Mouse (Mus musculus) fibroblast of lung, adult 2 months (primary cell): ENCODE results near the gene Hpcal1.
A peak's percentile ranks its signal among the peaks of the same experiment; 100 is the strongest.

ENCODE experiments used
- DNase-seq: peaks from one replicate; pipeline ENCODE4 v3.0.0-alpha.2; 2011; ENCODE audit warnings: low read depth

The Hpcal1 gene

DNA sequence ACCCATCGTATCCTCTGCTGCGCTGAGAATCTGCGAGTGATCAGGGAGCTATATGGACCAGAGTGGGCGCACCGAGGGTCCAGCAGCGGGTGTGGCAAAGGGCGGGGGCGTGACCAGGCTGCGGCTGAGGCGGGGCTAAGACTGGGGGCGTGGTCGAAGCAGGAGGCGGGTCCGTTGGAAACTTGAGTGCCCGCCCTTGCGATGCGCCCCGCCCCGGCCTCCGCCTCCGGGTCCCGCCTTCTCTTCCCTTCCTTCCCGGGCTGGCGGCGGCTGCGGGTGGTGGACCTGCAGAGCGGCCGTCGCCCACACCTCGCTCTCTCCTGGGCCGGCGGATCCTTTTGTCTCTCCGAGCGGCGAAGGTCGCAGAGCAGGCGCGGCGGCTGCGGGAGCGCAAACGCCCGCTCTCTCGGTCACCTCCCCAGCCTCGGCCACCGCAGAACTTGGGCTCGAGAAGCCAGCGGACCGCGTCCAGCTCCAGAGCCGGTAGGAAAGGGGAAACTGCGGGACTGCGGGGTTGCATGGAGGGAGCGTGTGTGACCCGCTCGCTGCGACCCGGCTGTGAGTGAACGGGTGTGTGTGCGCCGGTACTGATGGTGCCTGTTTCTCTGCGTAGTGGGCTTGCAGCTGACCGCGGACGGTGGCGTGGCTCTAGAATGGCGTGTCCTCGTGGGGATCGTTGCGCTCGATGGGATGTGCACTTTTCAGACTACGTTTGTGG is at the start of gene Hpcal1:
Gene Hpcal1 (plus strand): TSS at position 293 of the 718 bp plus-strand sequence.
- DNase-seq, result peak; percentile 53

DNA sequence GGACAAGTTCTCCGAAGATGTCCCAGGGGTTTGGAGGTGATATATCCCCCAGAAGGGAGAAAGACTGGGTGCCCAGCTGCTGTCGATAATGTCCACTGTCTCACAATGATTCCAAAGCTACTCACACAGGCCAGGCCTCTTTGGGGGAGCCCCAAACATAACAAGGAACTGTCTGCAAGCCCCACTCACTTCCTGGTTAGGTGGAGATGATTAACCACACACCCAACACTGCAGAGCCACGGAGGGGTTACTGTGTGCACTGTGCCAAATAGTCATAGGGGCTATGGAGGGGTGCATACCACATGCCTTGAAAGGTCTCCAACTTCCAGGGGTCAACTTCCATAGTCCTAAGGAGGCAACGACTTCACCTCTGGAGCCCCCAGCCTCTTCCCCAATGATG is 49.4 kb upstream of the Hpcal1 start:
- DNase-seq, result no peak

DNA sequence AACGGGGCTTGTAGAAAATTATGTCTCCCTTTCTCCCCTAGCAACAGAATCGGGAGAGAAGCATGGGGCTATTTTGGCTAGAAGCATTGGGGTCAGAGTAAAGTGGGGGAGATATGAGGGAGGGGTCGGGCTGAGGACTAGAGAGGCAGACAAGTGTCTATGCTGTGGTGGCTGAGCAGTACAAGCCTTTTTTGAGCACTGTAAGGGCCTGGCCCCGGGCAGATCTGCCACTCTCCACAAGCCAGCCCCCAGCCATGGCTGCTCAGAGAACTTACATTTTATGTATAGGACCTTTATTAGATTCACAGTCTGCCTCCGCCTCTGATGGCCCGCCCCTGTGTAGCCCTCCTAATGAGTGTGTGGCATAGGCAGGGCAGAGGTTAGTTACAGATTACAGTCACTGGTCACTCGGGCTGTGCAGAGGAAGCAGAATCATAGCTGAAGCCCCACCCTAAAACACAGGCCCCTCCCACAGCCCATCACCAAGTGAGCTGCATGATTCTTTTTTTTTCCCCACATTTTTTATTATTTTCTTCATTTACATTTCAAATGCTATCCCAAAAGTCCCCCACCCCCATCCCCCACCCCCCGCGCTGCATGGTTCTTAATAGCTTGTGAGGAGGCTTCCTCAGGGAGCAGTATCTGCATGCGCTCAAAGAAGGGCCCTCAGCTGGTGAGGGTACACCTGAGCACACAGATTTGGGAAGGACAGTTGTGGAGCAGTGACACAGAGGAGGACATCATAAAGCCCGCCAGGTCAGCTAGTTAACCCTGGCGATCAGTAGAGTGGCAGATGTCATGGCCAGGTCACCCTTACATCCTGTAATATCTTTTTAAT is 46.1 kb upstream of the Hpcal1 start:
- no peak for DNase-seq

DNA sequence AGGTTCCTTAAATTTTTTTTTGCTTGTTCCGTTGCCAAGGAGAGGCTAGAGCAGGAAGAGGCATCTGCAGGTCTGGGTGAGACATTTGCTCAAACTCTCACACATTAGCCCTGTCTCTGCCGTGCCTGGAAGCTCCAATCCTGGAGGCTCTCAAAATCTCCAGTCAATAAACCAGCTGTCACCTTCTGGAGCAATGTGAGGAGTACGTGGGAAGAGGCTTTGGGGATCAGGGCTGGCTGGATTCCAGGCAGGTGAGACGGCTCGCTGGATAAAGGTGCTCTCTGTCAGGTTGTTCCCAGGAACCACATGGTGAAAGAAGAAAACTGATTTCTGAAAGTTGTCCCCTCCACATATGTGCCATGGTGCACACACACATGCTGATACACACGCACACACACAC is 44.2 kb upstream of the Hpcal1 start:
- no peak for DNase-seq

DNA sequence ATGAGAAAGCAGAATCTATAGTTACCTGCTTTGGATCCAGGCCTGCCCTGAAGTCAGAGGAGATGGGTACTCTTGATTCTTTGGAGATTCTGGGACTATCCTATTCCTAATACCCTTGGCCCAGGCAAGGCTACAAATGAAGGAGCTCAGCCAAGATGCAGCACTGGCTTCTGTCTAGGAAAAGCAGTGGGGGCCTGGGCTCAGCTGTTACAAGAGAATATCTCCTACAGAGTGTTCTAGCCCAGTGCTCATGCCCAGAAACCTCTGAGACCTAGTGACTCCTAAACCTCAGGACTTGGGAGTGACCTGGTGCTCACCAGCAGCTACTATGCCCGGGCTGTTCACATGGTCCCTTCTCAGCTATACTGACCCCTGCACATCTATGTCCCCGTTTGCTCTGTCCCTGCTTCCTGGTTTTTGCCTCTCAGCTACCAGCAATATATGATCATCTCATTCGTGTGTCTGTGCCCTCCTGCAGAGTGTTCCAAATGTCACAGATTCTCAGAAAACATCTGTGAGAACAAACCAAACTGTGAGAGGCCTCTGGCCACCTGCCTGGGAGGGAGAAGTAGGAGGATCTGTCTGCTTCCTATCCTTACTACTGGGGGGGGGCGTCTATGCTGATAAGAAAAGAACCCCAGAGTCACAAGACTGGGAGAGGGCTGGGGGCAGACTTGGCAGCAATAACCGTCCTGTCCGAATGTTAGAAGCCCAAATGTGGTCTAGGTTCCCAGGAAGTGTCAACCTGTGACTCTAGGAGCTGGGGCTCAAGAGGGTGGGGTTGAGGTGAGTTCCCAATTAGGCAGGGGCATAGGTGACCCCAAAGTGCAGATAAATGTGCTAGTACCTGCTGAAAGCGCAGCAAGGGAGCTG is 39.2 kb upstream of the Hpcal1 start:
- no peak for DNase-seq

DNA sequence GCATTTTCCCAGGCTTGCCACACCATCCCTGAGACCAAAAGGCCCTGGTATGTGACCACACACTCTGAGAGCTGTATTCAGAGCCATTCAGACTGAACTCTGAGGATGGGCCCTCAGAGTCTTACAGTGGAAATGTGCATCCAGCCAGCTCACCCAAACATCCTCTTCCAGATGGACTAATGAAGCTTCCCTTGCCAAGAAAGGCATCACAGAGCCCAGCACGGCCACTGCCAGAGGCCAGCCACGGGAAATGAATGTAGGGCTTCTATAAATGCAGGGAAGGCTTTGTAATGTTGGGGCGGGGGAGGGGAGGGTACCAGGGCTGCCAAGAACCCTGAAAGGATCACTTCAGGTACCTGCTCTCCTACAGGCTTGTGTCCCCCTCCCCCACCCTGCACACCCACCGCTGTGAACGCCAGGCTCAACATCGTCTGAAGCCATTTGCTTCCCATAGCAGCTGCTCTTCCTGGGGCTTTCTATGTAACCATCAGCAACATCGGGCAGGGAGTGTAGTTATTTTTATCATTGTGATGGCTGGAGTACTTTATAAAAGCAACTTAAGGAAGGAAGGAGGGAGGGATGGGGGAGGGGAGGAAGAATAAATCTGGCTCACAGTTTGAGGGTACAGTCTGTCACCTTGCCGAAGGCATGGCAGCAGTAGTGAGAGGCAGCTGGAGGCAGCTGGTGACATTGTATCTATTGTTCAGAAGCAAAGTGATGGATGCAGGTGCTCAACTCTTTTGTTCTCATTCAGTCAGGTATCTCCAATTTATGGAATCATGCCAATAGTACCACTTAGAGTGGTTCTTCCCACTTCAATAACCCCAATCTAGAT is 38.2 kb upstream of the Hpcal1 start:
- no peak for DNase-seq

DNA sequence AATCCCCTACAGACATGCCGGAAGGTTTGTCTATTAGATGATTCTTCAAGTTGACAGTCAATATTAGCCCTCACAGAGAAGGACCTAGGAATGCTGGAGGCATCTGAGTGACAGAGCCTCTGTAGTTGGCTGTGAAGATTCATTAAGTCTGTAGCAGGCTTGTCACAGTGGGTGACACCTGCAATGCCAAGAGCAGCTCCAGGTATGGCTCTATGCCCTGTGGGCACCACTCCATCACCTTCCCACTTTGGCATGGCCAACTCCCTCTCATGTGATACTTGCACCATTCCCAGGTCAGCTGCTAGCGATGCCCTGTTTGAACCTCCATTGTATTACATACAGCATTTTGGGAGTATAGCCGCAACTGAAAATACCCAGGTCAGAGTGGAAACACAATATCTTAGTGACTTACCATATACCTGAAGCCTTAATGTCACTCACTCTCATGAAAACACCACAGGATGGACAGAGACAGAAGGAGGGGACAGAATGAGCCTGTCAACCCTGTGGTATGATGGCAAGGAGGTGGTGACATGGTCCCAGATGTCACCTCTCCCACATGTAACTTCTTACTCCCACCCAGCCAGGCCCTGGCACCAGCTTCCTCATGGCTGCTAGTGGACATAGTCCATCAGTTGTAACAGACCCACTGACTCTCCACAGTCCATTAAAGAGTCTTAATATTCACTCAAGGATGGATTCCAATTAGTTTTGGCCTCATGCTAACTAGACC is 37.4 kb upstream of the Hpcal1 start:
- no peak for DNase-seq

DNA sequence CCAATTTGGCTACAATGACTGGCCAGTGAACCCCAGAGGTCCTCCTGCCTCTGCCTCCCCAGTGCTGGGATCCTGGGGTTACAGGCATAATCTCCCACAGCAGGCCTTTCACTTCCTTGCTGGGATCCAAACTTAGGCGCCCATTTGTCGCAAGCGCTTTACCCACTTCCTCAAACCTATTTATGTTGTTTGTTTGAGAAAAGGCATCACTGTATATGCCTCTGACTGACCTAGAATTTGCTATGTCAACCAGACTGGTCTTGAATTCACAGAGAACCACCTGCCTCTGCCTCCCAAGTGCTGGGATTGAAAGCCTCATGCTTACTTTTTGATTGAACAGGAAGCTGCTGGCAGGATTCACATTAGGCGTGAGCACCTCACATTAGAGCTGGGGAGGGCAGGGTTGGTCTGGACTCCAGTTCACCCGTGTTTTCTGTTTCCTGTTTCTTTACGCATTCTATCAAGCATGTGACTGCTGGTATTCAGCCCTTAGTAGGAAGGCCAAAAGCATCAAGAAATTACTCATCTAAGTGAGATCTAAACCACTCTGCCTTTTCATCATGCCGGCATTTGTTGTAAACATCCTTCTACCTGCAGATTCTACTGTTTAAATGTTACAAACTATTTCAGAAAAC is 33.0 kb upstream of the Hpcal1 start:
- DNase-seq, result no peak

DNA sequence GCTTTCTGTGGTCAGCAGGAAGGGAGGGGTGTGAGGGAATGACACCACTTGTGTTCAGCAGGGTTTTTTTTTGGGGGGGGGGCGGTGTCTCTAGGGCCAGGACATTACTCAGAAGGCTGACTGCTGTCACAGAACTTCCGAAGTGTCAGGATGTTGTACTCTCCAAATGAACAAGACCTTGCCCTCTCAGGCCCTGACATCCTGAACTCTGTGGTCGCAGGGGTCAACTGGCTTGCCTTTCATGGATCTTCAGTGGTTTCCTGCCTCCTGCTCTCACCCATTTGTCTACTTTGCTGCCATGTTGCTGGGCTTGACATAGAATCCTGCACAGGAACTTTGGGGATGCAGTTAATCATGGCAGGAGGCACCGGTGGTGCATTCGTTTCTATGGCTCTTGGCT is 32.1 kb upstream of the Hpcal1 start:
- DNase-seq, result no peak

DNA sequence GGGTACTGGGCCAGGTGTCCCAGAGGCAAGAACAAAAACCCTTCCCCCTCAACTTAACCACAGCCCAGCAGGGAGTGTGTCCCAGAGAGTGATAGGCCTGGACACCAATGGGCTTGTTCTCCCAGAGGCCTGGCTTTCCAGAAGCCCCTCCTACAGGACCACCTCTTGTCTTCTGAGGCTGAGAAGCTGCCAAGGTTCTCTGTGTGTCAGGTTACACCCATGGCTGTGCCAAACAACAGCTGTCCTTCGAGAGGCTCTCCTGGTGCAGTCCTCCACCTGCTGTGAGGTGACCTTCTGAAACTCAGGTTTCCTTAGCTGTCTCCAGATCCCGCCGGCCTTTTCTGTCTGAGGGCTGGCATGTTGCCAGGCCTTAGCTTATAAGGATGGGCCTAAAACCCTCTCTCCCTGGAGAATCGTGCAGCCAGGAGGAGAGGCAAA is 29.2 kb upstream of the Hpcal1 start:
- no peak for DNase-seq

DNA sequence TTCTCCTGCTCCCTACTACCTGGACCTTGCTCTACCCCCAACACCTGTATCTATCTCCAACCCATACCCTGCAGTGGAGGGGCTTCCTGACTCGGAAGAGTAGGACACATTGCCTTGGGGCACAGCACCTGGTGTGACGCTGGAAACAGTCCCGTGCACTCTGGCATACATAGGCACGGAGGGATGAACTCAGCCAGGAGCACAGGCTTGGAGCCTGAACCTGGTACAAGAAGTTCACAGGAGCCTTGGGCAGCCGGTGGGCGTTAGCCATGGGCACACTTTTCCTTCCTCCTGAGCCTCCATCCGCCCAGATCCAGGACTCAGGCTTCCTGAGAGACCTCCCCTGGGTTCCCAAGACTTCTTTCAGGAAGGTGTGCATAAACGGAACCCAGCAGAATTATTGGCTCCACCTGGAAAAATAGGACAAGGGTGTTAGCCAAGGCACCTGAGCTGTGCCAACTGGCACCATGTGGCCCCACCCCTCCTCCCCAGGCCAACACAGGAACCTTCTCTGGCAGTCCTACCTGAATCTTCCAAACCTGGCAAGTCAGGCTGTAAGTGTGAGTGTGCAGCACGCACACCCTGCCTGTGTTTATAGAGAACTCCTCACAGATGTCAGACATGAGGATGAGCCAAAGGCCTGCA is 26.5 kb upstream of the Hpcal1 start:
- DNase-seq, result no peak

DNA sequence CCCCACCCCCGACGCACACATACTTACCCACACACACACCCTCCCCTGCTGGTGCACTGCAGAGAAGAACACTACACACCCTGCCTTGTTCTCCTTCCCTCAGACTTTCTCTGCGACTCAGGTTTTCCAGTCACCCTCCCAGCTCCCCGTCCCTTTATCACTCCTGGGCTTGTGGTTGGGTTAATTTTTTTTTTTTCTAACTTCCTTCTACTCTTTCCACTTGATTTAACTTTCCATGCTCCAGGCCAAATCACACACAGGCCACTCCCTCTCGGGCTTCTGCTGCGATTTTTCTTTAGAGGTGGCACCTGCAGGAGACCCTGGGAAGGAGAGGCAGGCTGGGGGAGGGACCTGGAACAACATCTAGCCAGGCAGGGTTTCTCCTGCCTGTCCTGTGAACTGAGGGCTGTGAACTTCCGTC is 24.7 kb upstream of the Hpcal1 start:
- no peak for DNase-seq

DNA sequence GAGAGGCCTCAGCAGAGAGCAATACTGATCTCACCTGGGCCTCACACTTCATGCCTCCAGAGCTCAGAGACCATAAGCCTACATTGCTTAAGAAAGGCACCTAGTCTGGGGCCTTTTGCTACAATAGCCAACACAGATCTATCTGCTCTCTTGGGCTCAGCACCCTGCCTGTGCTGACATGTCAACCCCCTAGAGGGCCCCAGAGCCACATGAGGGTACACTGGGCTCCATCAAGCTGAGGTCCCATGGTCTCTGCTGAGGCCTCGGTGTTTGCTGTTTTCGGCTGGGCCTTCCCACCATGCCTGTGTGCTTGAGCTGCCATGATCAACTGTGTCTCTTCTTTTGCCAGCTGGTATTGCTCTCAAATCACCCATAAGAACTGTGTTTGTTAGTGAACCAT is 24.0 kb upstream of the Hpcal1 start:
- DNase-seq, result no peak

DNA sequence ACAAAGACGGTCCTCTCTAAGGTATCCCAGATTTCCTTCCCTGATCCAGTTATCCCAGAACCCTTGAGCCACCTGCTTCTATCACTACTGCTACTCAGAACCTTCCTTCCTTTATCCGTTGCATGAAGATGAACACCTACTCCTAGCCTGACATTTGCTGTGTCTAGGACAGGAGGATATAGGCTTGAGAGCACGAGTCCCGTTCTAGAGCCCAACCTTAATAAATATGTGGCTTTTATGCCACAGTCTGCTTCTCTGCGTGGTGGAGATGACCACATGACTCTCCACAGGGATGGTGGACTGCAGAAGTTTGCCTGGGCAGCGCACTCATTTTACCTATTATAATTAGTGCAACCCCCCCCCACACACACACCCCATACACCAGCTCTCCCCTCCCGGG is 16.9 kb upstream of the Hpcal1 start:
- DNase-seq, result no peak

DNA sequence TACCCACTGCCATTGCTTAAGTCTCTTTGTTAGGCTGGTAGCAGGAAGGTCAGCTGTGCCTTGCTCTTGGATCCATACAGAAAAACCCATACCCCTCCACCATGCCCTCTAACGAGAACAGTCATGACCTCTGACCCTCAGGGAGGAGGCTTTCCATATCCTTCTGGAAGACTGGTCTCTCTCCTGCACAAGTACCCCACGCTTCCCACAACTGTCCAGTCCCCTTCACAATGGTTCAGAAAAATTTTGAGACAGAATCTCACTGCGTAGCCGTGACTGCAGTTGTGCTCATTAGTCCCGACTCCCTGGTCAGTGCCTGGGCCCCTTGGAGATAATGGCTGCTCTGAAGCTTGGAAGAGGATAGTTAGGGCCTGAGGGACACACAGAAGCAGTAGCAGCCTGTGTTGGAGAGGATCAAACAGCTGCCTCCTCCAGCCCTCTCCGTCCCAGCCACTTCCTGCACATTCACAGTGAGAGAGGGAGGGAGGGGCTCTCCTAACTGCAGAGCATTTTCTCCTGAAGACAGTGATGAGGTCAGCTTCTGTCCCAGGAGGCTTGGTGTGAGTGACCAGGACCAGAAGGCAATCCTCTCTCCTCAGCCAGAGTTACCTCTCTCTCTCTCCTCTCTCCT is 16.4 kb upstream of the Hpcal1 start:
- no peak for DNase-seq

DNA sequence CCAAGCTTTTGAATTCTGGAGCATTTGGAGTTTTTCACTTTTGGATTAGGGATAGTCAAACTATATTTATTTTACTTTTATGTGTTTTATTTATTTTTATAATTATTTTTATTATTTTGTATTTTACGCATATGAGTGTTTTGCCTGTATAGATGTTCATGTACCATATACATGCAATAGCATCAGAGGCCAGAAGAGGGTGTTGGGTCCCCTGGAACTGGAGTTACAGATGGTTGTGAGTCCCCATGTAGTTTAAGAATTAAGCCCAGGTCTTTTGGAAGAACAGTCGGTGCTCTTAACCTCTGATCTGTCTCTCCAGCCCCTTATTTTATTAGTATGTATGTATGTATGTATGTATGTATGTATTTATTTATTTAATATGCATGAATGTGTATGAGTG is 12.9 kb upstream of the Hpcal1 start:
- no peak for DNase-seq

DNA sequence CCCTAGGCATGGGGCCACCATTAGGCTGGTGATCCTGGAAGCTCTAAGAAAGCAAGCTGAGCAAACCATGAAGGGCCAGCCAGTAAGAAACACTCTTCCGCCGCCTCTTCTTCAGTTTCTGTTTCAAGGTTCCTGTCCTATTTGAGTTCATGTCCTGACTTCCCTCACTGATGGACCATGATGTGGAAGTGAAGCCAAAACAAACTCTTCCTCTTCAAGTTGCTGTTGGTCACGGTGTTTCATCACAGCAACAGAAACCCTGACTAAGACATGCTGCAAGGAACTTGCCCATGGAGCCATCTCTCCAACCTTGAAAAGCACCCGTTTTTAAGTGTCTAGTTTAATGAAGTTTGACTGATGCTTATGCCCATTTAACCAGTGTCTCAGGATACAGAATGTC is 11.1 kb upstream of the Hpcal1 start:
- no peak for DNase-seq

DNA sequence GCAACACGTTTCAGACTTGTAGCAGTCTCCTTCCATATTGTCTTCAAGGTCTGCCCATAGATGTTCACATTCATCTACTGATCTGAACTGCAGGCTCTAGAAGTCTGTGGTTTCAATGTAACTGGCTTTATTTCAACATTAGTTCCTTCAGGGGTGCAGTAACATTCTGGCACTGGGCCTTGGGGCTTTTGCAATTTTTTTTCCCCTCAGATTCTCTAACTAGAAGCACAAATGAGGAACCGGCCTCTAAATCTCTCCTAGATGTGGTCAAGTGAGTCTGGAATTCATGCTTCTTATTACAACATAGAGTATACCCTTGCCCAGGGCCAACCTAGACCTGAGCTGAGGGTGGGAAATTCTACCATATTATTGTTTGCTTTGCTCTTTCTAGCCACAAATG is 8.5 kb upstream of the Hpcal1 start:
- DNase-seq, result no peak

DNA sequence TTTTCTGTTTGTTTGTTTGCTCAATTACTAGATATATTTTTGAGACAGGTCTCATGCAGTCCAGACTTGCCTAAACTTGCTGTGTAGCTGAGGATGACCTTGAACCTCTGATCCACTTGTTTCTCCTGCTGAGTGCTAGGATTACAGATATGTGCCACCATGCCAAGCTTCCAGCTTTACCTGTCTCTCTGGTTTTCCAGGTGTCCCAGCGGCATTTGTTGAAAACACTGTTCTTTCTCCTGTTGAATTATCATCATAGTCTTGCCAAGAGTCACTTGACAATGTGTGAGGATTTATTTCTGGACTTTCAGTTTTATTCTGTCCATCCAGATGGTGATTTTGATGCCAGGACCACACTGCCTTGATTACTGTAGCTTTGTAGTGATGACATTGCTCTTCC is 6.3 kb upstream of the Hpcal1 start:
- no peak for DNase-seq
